Mouse (Mus musculus) lung, adult 2 months (tissue): ENCODE measurements at regions not wholly inside any gene's neighbourhood (a gene's known extent, or its start where the extent isn't known, plus 50 kb on each side); places are given as distances from the start of the nearest gene placed in this dataset.

Source experiments
- CTCF ChIP-seq: fragments of 200-500 bp; IDR thresholded peaks from 2 replicates; pipeline ENCODE4 v1.5.1; 2011; ENCODE audit warnings: mild to moderate bottlenecking, low read length, control low read depth; ENCODE audit not compliant: insufficient read depth
- POLR2A ChIP-seq: fragments of 200-500 bp; IDR thresholded peaks from 2 replicates; pipeline ENCODE4 v1.6.1; 2011; ENCODE audit warnings: low read depth, mild to moderate bottlenecking, control low read depth, low read length, borderline replicate concordance; ENCODE audit errors: extremely low read depth

DNA sequence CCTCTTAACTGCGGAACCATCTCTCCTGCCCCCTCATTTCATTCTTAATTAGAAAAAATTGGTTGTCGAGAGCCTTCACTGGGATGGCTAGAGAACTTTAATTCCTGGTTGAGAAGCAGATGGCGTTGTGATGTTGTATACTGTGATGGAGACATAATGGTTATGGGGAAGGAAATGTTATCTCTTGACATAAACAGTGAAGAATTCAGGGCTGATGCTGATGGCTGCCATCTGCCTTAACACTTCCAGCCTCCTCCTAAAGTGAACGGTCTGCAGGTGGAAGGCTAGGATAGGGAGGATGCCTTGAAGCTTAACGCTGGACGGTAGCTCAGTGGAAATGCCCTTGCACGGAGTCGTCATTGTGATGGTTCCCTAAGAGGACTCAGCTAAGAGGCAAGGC, 226.4 kb upstream of the Tle3 start:
- TF ChIP-seq CTCF, result no peak
- TF ChIP-seq POLR2A, result no peak
